Mouse (Mus musculus) hindlimb bud, embryonic 11.5 days (tissue): ENCODE data around the gene Map3k21.

Experiments used
- DNase-seq: peaks from one replicate; pipeline ENCODE4 v3.0.0-alpha.2; 2012; ENCODE audit warnings: low read depth, low spot score; ENCODE audit errors: extremely low spot score

Gene Map3k21

GRCm38 (mm10) chr8:125914386-125914785 is 4.1 kb downstream of the Map3k21 start:
- no peak for DNase-seq

GRCm38 (mm10) chr8:125917013-125917412 is 6.8 kb downstream of the Map3k21 start:
- no peak for DNase-seq

GRCm38 (mm10) chr8:125918719-125919118 is 8.5 kb downstream of the Map3k21 start:
- no peak for DNase-seq

DNA sequence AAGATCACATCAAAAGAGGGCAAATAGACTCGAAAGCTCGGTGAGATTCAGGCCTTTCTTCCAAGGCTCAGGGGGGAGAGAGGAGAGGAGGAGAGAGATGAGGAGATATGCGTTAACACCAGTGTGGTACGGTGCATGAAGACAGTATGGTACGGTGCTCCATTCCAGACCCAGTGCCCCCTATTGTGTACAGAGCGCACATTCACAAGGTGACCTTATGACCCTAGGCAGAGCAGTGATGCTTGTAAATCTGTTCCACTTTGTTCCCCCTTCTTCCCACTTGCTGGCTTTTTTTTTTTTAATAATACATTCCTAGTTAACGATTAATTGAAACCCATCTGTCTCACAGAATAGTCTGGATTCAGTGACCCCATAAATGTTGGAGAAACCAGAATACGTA is 9.3 kb downstream of the Map3k21 start:
- no peak for DNase-seq

GRCm38 (mm10) chr8:125920281-125920680 is 10.0 kb downstream of the Map3k21 start:
- DNase-seq: no peak

DNA sequence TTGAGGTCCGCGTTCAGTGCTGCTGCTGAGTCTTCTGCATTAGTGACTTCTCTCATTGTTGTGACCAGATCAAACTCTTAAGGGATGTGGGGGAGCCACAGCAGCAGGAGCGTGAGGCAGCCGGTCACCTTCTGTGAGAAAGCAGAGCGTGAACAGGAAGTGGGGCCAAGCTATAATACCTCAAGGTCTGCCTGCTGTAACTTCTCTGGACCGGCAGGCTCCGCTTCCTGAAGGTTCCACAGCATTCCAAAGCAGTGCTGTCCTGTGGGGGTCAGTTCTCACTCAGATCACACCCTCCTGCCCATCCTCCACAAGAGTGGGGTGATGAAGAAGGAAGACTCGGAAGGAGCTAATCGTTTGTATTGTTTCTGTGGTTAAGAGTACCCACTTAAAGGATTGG is 10.5 kb downstream of the Map3k21 start:
- no peak for DNase-seq

GRCm38 (mm10) chr8:125922333-125922732 is 12.1 kb downstream of the Map3k21 start:
- DNase-seq: no peak

- no peak for DNase-seq
Measured at GRCm38 (mm10) chr8:125926636-125927035, 16.4 kb downstream of the Map3k21 start.

- no peak for DNase-seq
Measured at GRCm38 (mm10) chr8:125930276-125931046, 20.2 kb downstream of the Map3k21 start.

DNA sequence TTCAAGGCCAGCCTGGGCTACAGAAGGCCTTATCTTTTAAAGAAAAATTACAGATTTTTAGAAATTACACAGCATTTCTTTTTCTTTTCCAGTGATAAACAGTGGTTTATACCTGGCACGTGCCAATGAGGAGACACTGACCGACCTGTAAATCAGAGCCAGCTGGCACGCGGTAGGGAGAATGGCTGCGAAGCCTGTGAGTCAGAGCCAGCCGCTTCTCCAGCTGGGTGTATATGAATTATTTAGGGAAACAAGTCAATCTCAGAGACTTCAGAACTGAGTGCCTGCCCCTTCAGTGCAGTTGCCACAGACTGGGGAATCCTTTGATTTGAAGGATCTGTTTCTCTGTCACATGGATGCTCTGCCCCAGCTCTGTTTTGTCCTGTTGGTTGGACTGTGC is 21.6 kb downstream of the Map3k21 start:
- DNase-seq: no peak

DNA sequence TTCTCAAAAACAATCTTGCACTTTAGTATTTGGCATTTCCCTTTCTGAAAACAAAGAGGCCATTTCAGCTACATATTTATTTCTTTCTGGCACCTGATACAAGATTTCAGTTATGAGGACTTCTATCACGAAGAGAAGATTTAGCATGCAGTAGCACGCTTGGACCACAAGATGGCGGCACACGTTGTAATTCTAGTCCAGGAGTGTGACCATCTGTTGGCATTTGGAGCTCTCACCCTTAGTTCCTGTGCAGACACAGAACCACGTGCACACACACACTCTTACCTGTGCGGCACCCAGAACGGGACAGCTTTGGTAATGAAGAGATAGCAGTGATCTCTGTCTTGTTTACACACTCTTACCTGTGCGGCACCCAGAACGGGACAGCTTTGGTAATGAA is 25.4 kb downstream of the Map3k21 start:
- peak; percentile 42 for DNase-seq

DNA sequence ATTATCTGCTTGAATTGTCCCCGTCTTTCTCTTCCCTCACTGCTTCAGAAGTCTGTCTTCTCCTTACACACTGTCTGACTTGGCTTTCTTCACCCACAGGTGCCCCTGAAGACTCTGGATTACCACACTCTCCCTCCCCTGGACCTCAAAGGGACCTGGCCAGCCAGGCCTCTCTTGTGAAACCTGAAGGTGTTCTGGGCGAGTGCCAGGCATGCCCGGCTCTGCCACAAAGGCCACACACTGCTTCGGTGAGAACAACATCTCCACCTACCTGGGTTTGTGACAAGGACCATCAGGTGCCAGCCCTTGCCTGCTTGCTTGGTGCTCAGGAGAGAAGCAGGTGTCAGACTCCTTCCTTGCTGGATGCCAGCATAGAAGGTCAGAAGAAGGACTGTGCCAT is 34.3 kb downstream of the Map3k21 start:
- DNase-seq: no peak

DNA sequence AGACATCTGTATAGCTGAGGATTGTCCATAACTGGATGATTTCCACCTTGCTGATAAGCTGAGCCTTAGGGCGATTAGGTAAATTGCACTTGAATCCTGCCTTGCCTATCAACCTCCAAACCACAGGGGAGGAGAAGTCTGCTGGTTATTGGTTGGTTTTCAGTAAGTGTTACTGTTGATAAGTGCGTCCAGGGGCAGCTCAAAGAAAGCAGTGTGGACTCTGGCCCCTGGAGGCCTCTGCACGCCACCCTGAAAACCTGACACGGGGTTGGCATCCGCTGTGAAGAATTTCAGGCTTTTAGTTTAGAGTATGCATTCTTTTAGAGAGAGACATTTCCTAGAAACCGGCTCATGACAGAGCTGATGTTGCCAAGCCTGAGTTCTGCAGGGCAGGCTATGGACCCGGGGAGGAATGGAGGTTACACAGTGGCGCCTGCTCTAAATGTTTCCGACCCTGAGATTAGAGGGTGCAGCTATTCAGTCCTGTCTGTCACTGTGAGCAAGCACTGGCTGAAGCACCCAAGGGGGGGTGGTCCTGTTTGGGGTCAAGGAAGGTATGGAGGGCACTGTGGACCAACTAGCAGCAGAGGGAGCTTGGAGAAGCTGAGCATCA is 38.6 kb downstream of the Map3k21 start:
- DNase-seq: no peak

GRCm38 (mm10) chr8:125950007-125950940 is 40.0 kb downstream of the Map3k21 start:
- peak; percentile 96 for DNase-seq

- peak; percentile 26 for DNase-seq
Measured at GRCm38 (mm10) chr8:125955671-125956070, 45.4 kb downstream of the Map3k21 start.

DNA sequence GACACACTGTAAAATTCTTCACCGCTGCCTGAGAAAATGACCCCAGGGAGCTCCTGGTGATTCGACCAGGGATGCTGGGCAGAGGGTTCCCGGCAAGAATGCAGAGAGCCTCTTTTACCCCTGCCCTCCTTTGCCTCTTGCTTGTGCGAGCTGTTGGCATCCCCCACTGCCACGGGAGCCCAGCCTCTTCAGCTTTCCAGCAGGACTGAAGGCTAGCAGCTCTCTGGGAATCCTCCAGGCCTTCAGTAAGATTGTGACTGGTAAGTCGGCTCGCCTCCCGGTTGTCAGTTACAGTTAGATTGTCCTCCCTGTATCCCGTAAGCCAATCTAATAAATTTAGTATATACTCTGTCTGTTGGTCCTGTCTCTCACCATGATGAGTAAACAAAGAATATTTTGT is 46.5 kb downstream of the Map3k21 start:
- DNase-seq: no peak

GRCm38 (mm10) chr8:125957226-125957993 is 47.2 kb downstream of the Map3k21 start:
- DNase-seq: no peak

DNA sequence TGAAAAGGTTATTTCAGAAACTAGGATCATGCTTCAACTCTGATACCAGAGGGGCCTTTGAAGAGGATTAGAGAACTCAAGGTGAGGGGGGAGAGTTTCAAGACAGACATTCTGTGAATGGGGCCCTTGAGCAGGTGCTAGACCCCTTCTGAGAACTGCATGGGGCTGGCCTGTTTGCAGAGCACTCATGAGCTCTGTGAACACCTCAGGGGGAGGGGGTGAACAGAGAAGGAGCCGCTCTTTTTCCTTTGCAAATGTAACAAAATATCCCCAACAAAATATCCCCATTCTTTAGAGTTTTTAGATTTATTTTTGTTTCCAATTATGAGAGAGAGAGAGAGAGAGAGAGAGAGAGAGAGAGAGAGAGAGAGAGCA is 47.7 kb downstream of the Map3k21 start:
- DNase-seq: no peak

DNA sequence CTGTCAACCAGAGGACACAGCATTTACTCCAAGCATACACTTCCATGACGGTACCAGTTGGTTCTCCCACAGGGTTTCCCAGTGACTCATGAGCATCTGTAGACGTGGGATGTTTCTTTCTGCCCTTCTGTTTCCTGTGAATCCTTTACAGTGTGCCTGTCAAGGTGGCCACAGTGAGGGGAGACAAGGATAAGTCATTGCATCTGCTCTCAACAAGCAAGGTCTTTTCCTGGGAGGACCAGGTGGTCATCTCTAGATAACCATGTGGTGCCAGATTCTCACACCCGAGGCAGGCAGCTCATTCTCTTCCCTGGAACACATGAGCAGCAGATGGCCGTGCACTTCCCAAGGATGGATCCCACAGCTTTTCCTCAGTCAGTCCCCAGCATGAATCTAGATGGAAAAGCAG is 49.1 kb downstream of the Map3k21 start:
- no peak for DNase-seq

DNA sequence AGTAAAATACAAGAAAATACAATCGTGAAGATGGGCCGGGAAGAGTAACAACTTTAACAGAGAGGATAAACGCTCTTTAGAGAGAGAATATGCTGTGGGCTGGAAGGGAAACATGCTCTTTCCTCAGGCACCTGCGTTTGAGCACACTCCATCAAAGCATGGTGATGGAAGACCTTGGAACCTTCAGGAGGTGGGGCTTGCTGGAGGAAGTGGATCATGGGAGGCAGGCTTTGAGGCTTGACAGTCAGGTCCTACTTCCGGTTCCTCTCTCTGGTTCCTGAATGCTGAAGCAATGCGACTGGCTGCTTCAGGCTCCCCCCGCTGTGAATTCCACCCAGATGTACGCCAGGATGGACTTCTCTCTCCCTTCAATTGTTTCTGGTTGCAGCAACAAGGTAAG is 49.8 kb downstream of the Map3k21 start:
- DNase-seq: no peak

- no peak for DNase-seq
Measured at GRCm38 (mm10) chr8:125961790-125962189, 51.5 kb downstream of the Map3k21 start.
